9 mouse cellular contexts compared by ENCODE assay signal in genomic region chr13:104540861-104541398, GRCm38 (mm10).
DNase-seq lines count a peak whose midpoint lies in the region; ATAC-seq and TF ChIP-seq lines count a peak whose summit lies in the region.
"Had no signal": no experiment of that assay in that cellular context is flagged by ENCODE, and none has a peak within 500 bp of the region (broad histone marks: within the 10 kb centered on the region; RNA-seq: fewer than 3 reads in every experiment).

No protein-coding gene starts in this region.

- H3K36me3 ChIP-seq in heart, embryonic 16.5 days (ENCODE audit: control insufficient read depth, insufficient read depth) = no peaks in the 10 kb centered on the region
- no peaks in the 10 kb centered on the region for H3K36me3 ChIP-seq in G1E (replicated peaks)
- H3K36me3 ChIP-seq in embryonic facial prominence, embryonic 13.5 days = no peaks in the 10 kb centered on the region

- peak overlapping the region; percentile 31; the same call in 1 of the 2 replicates for H3K4me2 ChIP-seq in heart, embryonic 16.5 days (ENCODE audit: low read depth, low read length)
- peak overlapping the region; percentile 37 for H3K4me2 ChIP-seq in embryonic facial prominence, embryonic 13.5 days

- H3K9ac ChIP-seq in heart, embryonic 16.5 days (ENCODE audit: low read length) = peak overlapping the region; percentile 31; the same call in 1 of the 2 replicates
- H3K9ac ChIP-seq in embryonic facial prominence, embryonic 13.5 days = no peak overlapping the region

- WGBS in heart, embryonic 16.5 days = 43% methylated on average over 7 of the region's 7 CpGs
- WGBS in embryonic facial prominence, embryonic 13.5 days = 24% methylated on average over 7 of the region's 7 CpGs
- 60% methylated on average over 7 of the region's 7 CpGs for WGBS in lung, adult 2 months

- no peaks in the 10 kb centered on the region for H3K9me3 ChIP-seq in heart, embryonic 16.5 days (replicated peaks; ENCODE audit: control insufficient read depth, low read length)
- H3K9me3 ChIP-seq in G1E (replicated peaks) = no peaks in the 10 kb centered on the region
- H3K9me3 ChIP-seq in embryonic facial prominence, embryonic 13.5 days = no peaks in the 10 kb centered on the region

- H3K27me3 ChIP-seq in heart, embryonic 16.5 days (ENCODE audit: control insufficient read depth, insufficient read depth, low read length) = no peaks in the 10 kb centered on the region
- H3K27me3 ChIP-seq in G1E (ENCODE audit: insufficient read depth, low read length) = no peaks in the 10 kb centered on the region; the same call in 1 of the 2 replicates
- H3K27me3 ChIP-seq in embryonic facial prominence, embryonic 13.5 days = no peaks in the 10 kb centered on the region

- TF ChIP-seq CTCF in G1E (IDR thresholded peaks at IDR 0.05; ENCODE audit: low read depth, low read length) = no peak
- TF ChIP-seq CTCF in lung, adult 2 months (IDR thresholded peaks at IDR 0.05; ENCODE audit: insufficient read depth, low read length) = no peak

- no peak overlapping the region for H3K27ac ChIP-seq in heart, embryonic 16.5 days (ENCODE audit: low read length)
- peak overlapping the region; percentile 60 for H3K27ac ChIP-seq in embryonic facial prominence, embryonic 13.5 days
- H3K27ac ChIP-seq: left cerebral cortex, adult 2 months had no signal

- no peak for TF ChIP-seq POLR2A in lung, adult 2 months (IDR thresholded peaks at IDR 0.05; ENCODE audit: borderline replicate concordance, extremely low read depth, low read depth, low read length)

- H3K4me1 ChIP-seq in heart, embryonic 16.5 days (ENCODE audit: control insufficient read depth, insufficient read depth, low read length) = peaks cover 6% of the 10 kb centered on the region; the same call in 1 of the 2 replicates
- peaks cover 16% of the 10 kb centered on the region for H3K4me1 ChIP-seq in G1E (ENCODE audit: insufficient read depth, low read depth, low read length)
- H3K4me1 ChIP-seq in embryonic facial prominence, embryonic 13.5 days = peaks cover 24% of the 10 kb centered on the region
- H3K4me1 ChIP-seq in lung, adult 2 months (ENCODE audit: control insufficient read depth, insufficient read depth, low read length) = 0 out of 2 replicates have a peak, but pooled peaks cover 3% of the 10 kb centered on the region

- no peak for ATAC-seq in heart, embryonic 16.5 days (replicated peaks; ENCODE audit: extremely low read depth, insufficient read depth, low FRiP score)
- no peak for ATAC-seq in G1E (ENCODE audit: extremely low read depth, insufficient number of reproducible peaks, low FRiP score, poor library complexity, severe bottlenecking)
- peak; percentile 85 for ATAC-seq in embryonic facial prominence, embryonic 13.5 days (ENCODE audit: insufficient number of reproducible peaks, insufficient read depth, low FRiP score, low TSS enrichment, low read depth)
- ATAC-seq in megakaryocyte, adult 5-6 weeks (ENCODE audit: poor library complexity, severe bottlenecking) = peak; percentile 43; the same call in 1 of the 2 replicates

- no peak for DNase-seq in heart, adult 9 months (ENCODE audit: low spot score in 2 of 2)
- peak; percentile 20 for DNase-seq in G1E (ENCODE audit: low spot score)
- DNase-seq in spleen, adult 12 weeks (ENCODE audit: low spot score) = no peak
- no peak for DNase-seq in lung, adult 2 months
- DNase-seq in layer of hippocampus, adult 9-11 months = no peak

- H3K4me3 ChIP-seq in heart, embryonic 16.5 days (ENCODE audit: low read length) = no peak overlapping the region
- no peak overlapping the region; the same call in 1 of the 2 replicates for H3K4me3 ChIP-seq in G1E (ENCODE audit: low read depth, low read length)
- H3K4me3 ChIP-seq in embryonic facial prominence, embryonic 13.5 days = no peak overlapping the region
- H3K4me3 ChIP-seq in lung, adult 2 months (replicated peaks; ENCODE audit: extremely low read depth, low read depth, low read length) = no peak overlapping the region
- H3K4me3 ChIP-seq: left cerebral cortex, adult 2 months had no signal

Comparison
In these comparisons a context has a peak if more than half of its experiments do, and no peak if none do; other contexts are left out.
1. ATAC-seq: peak in embryonic facial prominence, embryonic 13.5 days (single experiment) and megakaryocyte, adult 5-6 weeks (single experiment); none in heart, embryonic 16.5 days (single experiment) and G1E (single experiment).